Mouse (Mus musculus) cerebellum, adult 2 months (tissue): ENCODE results near the gene Gm49380.

Experiments used
- CTCF ChIP-seq: fragments of 200-500 bp; IDR thresholded peaks from 2 replicates; pipeline ENCODE4 v1.5.1; 2011; ENCODE audit warnings: low read depth, mild to moderate bottlenecking, control low read depth, low read length, moderate library complexity, borderline replicate concordance; ENCODE audit not compliant: insufficient read depth
- POLR2A ChIP-seq: fragments of 200-500 bp; IDR thresholded peaks from 2 replicates; pipeline ENCODE4 v1.6.1; 2011; ENCODE audit warnings: low read length, control low read depth, borderline replicate concordance; ENCODE audit not compliant: insufficient read depth

GRCm38 (mm10) chr9:44159886-44160285 lies 46.6 kb upstream of the Gm49380 start:
- TF ChIP-seq CTCF = no peak
- TF ChIP-seq POLR2A = no peak
